Mouse (Mus musculus): ENCODE results near the gene Snai3. TPM values are rescaled to one million over a fixed set of nuclear protein-coding genes. Genes with fewer than 3 reads are reported as not detected.

The Snai3 gene
- total RNA-seq (2021), result 0.45 TPM in 1 of 2 replicates, not detected in the other
- long read RNA-seq, experiment 1, partial matches to known transcripts, result 0 of 1 reads
- long read RNA-seq, experiment 1, other reads (novel, unspliced or antisense), result 0 of 1 reads
- long read RNA-seq, experiment 2, result 0 reads

DNA sequence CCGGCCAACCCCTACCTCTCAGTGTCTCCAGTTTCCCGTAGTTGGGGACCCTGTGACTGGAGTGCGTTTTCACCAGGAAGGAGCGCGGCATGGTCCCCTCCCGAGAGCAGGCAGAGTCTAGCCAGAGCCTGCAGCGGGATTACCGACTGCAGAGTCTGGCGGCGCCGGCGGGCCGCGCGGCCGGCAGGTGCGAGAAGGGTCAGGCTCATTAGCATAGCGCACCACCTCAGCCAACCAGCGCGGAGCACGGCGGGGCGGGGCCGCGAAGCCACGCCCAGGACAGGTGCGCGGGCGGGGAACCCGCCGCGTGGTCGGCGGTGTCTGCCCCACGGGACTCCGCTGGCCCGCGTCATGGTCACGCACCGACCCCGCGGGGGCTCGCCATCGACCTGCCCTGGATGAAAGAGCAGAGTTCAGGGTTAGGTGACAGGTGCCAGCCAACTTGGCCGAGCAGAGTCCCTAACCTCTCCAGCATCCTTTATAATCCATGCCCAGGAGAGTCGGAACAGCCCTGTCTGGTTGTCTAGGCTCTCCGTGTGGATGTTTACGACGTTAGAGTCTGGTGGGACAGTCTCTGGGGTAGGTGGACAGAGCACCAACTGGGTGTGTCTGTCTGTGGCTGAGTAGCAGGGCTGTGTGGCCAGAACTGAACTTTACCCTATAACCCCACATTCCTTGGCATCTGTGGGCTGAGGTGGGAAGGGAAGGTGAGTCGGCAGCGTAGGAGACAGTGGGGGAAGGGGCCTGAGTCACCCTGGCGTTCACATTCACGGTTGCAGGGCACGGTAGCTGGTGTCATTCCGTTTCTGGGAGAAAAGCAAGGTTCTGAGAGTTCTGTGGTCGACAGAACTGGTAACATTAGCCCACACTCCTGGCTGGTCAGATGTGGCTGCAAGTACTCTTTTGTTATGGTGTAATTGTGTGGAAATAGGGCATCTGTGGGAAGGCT, at the start of gene Snai3:
Snai3 (minus strand) TSS at position 210 of the 949 bp plus-strand sequence.
- peak; percentile 65 for DNase-seq

GRCm38 (mm10) chr8:122500856-122501255, 40.3 kb upstream of the Snai3 start:
- peak; percentile 91 for DNase-seq

DNA sequence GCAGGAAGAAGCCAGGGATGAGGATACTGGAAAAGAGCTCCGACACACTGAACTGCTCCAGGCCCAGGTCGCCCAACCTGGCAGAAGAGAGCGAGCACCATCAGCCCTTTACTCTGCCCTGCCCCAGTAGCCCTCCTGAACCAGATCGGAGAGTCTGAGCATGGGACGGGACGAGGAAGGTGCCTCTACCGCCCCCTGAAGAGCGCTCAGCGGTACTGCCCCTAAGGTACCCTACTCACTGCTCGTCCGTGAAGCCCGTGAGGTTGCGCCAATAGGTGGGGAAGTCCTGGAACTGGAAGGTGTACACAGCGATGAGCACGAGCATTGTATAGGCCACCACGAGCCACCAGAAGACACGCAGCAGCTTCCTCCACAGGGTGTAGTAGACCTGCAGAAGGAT, 37.4 kb upstream of the Snai3 start:
- DNase-seq, result no peak

- DNase-seq, result peak; percentile 58
These were observed 36.6 kb upstream of the Snai3 start for GRCm38 (mm10) chr8:122497016-122497734.

DNA sequence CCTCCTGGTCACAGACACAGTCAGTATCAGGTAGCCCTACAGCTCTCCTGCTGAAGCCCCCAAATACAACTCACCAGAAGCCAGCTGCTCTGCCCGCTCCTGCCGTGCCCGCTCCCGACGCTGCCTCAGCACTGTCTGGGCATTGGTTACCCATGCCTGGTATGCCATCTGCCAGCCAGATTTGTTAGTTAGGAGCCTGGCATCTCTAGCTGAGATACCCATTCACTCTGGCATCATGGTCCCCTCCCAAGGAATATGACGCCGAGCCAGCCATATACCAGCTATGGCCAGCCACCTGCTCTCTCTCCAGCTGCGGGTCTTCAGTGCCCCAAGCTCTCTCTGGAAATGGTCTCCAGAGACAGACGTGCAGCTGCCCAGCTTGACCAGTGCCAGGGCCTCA, 27.9 kb upstream of the Snai3 start:
- no peak for DNase-seq

DNA sequence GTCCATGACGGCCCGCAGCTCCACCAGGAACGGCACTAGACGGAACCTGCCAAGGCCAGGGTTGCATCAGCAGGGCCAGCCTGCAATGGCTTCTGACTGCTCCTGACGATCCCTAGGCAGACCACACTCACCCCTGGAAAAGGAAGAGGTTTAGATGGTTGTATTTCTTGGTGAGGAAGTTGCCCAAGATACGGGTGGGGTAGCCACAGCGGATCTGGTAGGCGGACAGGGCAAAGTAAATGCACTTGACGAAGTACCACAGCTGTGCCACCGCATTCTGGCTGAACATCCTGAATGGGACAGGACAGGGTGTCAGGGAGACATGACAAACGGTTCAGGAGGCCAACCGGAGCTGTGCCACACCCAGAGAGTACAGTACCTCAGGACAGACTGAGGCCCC, 24.3 kb upstream of the Snai3 start:
- no peak for DNase-seq

DNA sequence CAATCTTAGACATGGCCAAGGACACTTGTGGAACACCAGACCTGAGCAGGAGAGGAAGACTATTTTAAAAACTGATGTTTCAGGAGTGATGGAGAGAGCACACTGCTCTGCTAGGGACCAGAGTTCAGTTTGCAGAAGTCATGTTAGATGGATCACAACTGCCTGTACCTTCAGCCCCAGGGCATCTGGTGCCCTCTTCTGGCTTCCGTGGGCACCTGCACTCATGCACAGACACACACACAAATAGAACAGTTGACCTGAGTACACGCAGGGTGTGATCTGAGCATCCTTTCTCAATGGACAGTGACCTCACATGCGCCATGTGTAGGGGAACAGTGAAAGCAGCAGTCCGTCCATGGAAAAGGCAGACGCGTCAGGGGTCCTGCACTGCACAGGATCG, 23.3 kb upstream of the Snai3 start:
- no peak for DNase-seq

- no peak for DNase-seq
These were observed 21.9 kb upstream of the Snai3 start for GRCm38 (mm10) chr8:122482448-122482847.

- peak; percentile 97 for DNase-seq
These were observed 15.2 kb upstream of the Snai3 start, which contains the start of the genes Rnf166 and Ctu2 for GRCm38 (mm10) chr8:122475580-122476320. Gene Rnf166, minus strand, starts transcription at chr8:122476064. Gene Ctu2, plus strand, starts transcription at chr8:122476143.

- peak; percentile 84 for DNase-seq
These were observed 14.5 kb upstream of the Snai3 start for GRCm38 (mm10) chr8:122474951-122475560.

DNA sequence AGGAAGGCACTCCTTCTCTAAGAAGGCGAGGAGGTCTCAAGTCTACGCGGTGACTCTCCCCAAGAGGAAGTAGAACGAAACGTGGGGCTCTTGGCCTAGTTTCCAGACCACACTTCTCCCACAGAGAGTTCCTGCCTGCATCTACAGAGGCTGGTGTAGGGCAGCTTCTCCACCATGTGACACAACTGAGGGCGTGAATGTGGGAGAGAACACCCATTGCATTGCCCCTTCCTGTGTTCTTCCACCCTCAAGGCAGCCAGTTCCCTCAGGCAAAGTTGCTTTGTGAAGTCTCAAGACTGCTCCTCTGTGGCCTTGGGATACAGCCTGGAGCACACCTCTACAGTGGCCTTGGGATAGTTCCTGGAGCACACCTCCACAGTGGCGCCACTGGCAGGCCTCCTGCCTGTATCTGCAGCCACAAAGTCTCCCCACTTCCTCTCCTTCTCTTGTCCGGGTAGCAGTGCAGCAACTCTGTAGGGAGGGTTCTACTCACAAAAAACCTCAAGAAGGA, 13.4 kb upstream of the Snai3 start:
- DNase-seq, result no peak

GRCm38 (mm10) chr8:122470691-122471090, 10.2 kb upstream of the Snai3 start:
- no peak for DNase-seq

- no peak for DNase-seq
These were observed 9.4 kb upstream of the Snai3 start for GRCm38 (mm10) chr8:122469965-122470364.

DNA sequence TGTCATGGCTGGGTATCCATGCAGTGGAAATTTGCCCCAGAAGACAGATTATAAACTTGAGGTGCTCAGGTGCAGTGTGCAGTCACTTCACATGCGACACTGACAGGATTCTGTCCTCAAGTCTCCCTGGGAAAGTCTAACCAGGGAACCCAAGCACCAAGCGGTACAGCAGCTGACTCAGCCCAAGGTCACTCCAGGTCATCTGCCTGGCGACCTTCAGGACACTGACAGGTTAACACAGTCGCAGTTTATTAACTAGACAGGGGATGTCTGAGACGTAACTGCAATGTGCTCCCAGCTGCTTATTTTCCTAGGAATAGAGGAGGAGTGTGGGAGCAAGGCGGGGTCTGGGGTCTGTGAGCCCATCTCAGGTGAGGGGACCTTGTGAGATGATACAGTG, 8.9 kb upstream of the Snai3 start:
- DNase-seq, result no peak

GRCm38 (mm10) chr8:122467816-122468215, 7.3 kb upstream of the Snai3 start:
- DNase-seq, result no peak

DNA sequence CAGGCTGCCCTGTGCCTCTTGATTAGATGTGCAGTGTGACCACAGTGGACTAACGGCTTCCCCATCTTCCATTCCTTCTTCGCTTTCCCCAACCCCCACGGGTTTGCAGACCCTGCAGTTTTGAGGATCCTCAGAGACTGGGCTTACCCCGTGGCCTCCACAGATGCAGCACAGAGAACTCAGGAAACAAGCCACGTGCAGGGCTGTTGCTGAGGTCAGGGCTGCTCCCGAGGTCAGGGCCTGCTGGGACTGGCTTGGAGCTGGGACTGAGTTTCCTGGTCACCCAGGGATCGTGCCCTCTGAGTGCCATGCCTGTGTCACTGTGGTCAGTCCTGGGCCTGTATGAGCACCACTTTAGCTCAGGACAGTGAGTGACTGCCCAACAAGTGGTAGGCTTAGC, 4.5 kb upstream of the Snai3 start:
- peak; percentile 50 for DNase-seq

- peak; percentile 46 for DNase-seq
These were observed 3.4 kb upstream of the Snai3 start for GRCm38 (mm10) chr8:122463651-122464640.

GRCm38 (mm10) chr8:122462510-122462909, 2.0 kb upstream of the Snai3 start:
- no peak for DNase-seq

DNA sequence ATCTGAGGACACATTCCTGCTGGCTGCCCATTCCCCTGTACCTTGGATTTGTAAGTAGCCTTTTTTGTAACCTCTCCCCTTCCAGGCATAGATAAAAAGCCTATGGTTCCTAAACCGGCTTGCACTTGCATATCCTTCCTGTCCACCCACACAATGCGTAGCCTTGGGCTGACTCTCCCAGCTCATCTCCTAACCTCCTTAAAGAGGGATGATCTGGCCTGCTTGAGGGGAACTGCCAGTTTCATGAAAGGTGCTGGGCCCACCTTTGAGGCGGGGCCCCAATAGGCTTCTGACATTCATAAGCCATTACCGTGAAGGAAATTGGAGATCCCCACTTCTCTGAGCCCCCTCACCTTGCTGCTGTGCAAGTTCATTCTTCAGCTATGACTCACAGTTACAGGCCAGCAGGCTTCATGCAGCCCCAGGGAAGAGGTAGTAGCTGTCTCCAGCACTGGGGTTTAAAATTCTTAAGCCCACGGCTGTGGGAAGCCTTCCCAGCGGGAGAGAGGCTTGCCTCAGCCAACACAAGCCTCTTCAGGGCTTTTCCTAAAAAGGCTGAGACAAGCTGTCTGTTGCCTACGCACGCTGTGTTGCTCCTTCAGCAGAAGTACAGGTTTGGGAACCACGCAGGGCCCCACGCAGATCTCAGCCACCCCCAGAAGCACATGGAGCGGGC, 1.1 kb upstream of the Snai3 start:
- DNase-seq, result no peak

DNA sequence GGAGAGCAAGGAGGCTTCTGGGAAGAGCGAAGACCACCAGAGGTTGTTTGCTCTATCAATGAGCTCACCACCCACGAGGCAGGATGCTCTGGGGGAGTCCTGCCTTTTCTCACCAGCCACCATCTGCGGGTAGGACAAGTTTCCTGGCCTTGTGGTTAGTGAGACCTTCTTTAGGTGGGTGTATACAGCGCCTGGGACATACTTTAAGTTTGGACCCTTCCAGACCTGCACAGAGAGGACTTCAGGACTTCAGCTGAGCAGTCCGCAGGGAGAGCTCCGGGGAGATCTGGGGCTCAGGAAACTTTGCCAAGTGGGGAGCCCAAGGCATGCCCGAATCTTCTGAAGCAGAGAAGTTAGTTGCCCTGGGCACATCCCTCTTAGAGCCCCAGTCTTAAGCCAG, 543 bp downstream of the Snai3 start:
- no peak for DNase-seq

Data from adrenal gland, postnatal 14 days (tissue).